8 mouse cellular contexts compared by ENCODE assay signal in genomic region chr16:92698612-92698998, GRCm38 (mm10).
DNase-seq lines count a peak whose midpoint lies in the region; ATAC-seq and TF ChIP-seq lines count a peak whose summit lies in the region.

No protein-coding gene starts in this region.

- peak; percentile 79 for DNase-seq in 3T3-L1 (ENCODE audit: low read depth, low spot score)
- DNase-seq in adrenal gland, postnatal 4 days (ENCODE audit: low spot score in 2 of 2): peak; percentile 80 to 85
- peak; percentile 94 for DNase-seq in embryonic facial prominence, embryonic 14.5 days (ENCODE audit: low spot score)
- DNase-seq in heart, adult 8-10 months (ENCODE audit: low spot score): peak; percentile 82
- DNase-seq in kidney, adult 9 months: peak; percentile 79
- peak; percentile 42 for DNase-seq in liver, adult 2 months (ENCODE audit: extremely low read depth, low read depth, low spot score)
- peak; percentile 86 to 88 for DNase-seq in spleen, postnatal 36 days (ENCODE audit: low spot score in 2 of 2)

- H3K27me3 ChIP-seq in embryonic facial prominence, embryonic 14.5 days (replicated peaks; ENCODE audit: control insufficient read depth, insufficient read depth, low read length): 0 out of 2 replicates have a peak, but pooled peaks cover 8% of the 10 kb centered on the region
- H3K27me3 ChIP-seq in liver, adult 2 months (ENCODE audit: control insufficient read depth, insufficient read depth, low read length): peaks cover 5% of the 10 kb centered on the region

- TF ChIP-seq POLR2A in liver, adult 2 months (IDR thresholded peaks at IDR 0.05; ENCODE audit: extremely low read depth, insufficient read depth, low read length): no peak

- no peaks in the 10 kb centered on the region for H3K9me3 ChIP-seq in embryonic facial prominence, embryonic 14.5 days (ENCODE audit: control insufficient read depth, low read length)

- peaks cover 12% of the 10 kb centered on the region for H3K4me1 ChIP-seq in embryonic facial prominence, embryonic 14.5 days (ENCODE audit: control insufficient read depth, insufficient read depth, low read length)
- H3K4me1 ChIP-seq in liver, adult 2 months (ENCODE audit: control insufficient read depth, insufficient read depth, low read length): peaks cover 6% of the 10 kb centered on the region; the same call in 1 of the 2 replicates

- H3K4me3 ChIP-seq in embryonic facial prominence, embryonic 14.5 days (ENCODE audit: low read depth, low read length): peak overlapping the region; percentile 61
- peak overlapping the region; percentile 62 for H3K4me3 ChIP-seq in liver, adult 2 months (ENCODE audit: insufficient read depth, low read depth, low read length)

- no peaks in the 10 kb centered on the region for H3K36me3 ChIP-seq in embryonic facial prominence, embryonic 14.5 days (ENCODE audit: control insufficient read depth, insufficient read depth, low read length)
- H3K36me3 ChIP-seq in liver, adult 2 months (ENCODE audit: control insufficient read depth, insufficient read depth, low read length): no peaks in the 10 kb centered on the region

- peak overlapping the region; percentile 82 for H3K9ac ChIP-seq in embryonic facial prominence, embryonic 14.5 days (ENCODE audit: low read depth, low read length)
- peak overlapping the region; percentile 19; the same call in 1 of the 2 replicates for H3K9ac ChIP-seq in liver, adult 2 months (ENCODE audit: low read depth, low read length)

- ATAC-seq in embryonic facial prominence, embryonic 14.5 days (ENCODE audit: low read depth): peak; percentile 73
- ATAC-seq in monocyte, adult 5-6 weeks (replicated peaks; ENCODE audit: insufficient number of reproducible peaks, low FRiP score, low TSS enrichment, poor library complexity, severe bottlenecking): peak; percentile 73

- peak overlapping the region; percentile 91 for H3K27ac ChIP-seq in embryonic facial prominence, embryonic 14.5 days (replicated peaks; ENCODE audit: low read depth, low read length)
- no peak overlapping the region for H3K27ac ChIP-seq in liver, adult 2 months (replicated peaks; ENCODE audit: insufficient read depth, low read depth, low read length)

- H3K79me2 ChIP-seq in liver, adult 2 months (ENCODE audit: control insufficient read depth, insufficient read depth, low read length): no peaks in the 10 kb centered on the region

- H3K4me2 ChIP-seq in embryonic facial prominence, embryonic 14.5 days (ENCODE audit: low read depth, low read length): peak overlapping the region; percentile 98

- whole genome bisulfite sequencing in embryonic facial prominence, embryonic 14.5 days: under 1% methylated on average over 26 of the region's 26 CpGs
- WGBS in liver, adult 2 months: 2% methylated on average over 26 of the region's 26 CpGs

- peak; percentile 87 for TF ChIP-seq CTCF in liver, adult 2 months (IDR thresholded peaks at IDR 0.05; ENCODE audit: low read depth, low read length)

Comparison
In these comparisons a context has a peak if more than half of its experiments do, and no peak if none do; other contexts are left out.
1. DNase-seq: peak in every context shown above with its lines; median percentile 94 in embryonic facial prominence, embryonic 14.5 days; 87 in spleen, postnatal 36 days; 82 in adrenal gland, postnatal 4 days; 82 in heart, adult 8-10 months; 79 in 3T3-L1; 79 in kidney, adult 9 months; 42 in liver, adult 2 months.